Mouse (Mus musculus): ENCODE data around the gene Tnnc1.

Tnnc1 gene

DNA sequence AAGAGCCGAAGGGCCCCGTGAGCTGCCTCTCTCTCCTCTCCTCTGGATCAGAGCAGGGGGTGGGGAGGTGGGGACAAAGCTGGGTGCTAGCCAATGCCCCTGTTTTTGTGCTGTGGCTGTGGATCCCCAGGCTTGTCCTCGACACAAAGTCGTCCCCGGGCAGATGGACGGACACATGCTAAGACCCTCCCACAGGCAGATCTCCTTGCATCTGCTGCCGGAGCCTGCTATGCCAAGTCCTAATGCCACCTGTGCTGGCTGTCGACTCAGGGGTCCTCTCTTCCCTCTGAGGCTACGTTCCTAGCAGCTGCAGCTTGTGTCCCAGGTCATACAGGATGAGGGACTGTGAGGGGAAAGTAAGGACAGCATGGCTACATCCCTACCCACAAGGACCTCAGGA lies 41.3 kb upstream of the Tnnc1 start:
- H3K4me1 ChIP-seq (replicated peaks; ENCODE audit: low read depth, low read length) = peaks cover 50% of the 10 kb centered on the region
- H3K36me3 ChIP-seq (ENCODE audit: insufficient read depth, low read length) = peaks cover 19% of the 10 kb centered on the region
- peaks cover 12% of the 10 kb centered on the region for H3K27me3 ChIP-seq (ENCODE audit: insufficient read depth, low read length)
- no peak overlapping the region for H3K4me3 ChIP-seq (replicated peaks; ENCODE audit: low read length)
- no peaks in the 10 kb centered on the region for H3K9me3 ChIP-seq (ENCODE audit: low read length)
- TF ChIP-seq CTCF (conservative IDR thresholded peaks at IDR 0.05; ENCODE audit: low read length) (no peak), POU5F1 (IDR thresholded peaks at IDR 0.05; ENCODE audit: borderline replicate concordance, low read length) (no peak), NANOG (IDR thresholded peaks at IDR 0.05; ENCODE audit: borderline replicate concordance, low read length) (no peak)

DNA sequence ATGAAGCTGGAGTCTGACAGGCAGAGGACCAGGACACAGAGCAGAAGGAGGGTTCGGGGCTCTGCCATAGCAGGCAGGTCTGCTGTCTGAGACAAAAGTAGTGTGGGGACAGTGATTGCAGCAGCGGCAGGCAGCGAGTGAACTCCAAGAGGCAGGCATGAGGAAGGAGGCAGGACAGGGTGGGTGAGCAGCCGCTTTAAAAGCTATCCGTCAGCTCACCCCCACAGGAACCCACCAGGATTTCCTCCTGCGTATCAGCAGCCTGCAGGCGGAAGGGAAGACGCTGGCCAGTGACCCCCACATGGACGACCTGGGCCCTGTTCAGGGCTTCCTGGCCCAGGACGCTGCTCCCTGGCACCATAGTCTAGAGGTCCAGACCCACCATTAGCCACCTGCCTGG lies 39.7 kb upstream of the Tnnc1 start, which contains the start of gene Stab1:
Gene Stab1, minus strand, starts transcription at position 217 of the 400 bp plus-strand sequence.
- peaks cover 35% of the 10 kb centered on the region for H3K36me3 ChIP-seq (ENCODE audit: insufficient read depth, low read length)
- H3K4me1 ChIP-seq (replicated peaks; ENCODE audit: low read depth, low read length) = peaks cover 50% of the 10 kb centered on the region
- TF ChIP-seq NANOG (IDR thresholded peaks at IDR 0.05; ENCODE audit: borderline replicate concordance, low read length) (no peak), CTCF (conservative IDR thresholded peaks at IDR 0.05; ENCODE audit: low read length) (no peak), POU5F1 (IDR thresholded peaks at IDR 0.05; ENCODE audit: borderline replicate concordance, low read length) (no peak)
- H3K4me3 ChIP-seq (replicated peaks; ENCODE audit: low read length) = 0 out of 2 replicates have a peak within 1 kb of the TSS, but pooled peaks have one; percentile 23
- H3K9me3 ChIP-seq (ENCODE audit: low read length) = no peaks in the 10 kb centered on the region
- H3K27me3 ChIP-seq (ENCODE audit: insufficient read depth, low read length) = peaks cover 6% of the 10 kb centered on the region; the same call in 1 of the 2 replicates

- Histone ChIP-seq H3K9me3 (ENCODE audit: low read length) (no peaks in the 10 kb centered on the region), H3K4me1 (replicated peaks; ENCODE audit: low read depth, low read length) (peaks cover 51% of the 10 kb centered on the region), H3K27me3 (ENCODE audit: insufficient read depth, low read length) (peaks cover 6% of the 10 kb centered on the region; the same call in 1 of the 2 replicates), H3K4me3 (replicated peaks; ENCODE audit: low read length) (no peak overlapping the region), H3K36me3 (ENCODE audit: insufficient read depth, low read length) (peaks cover 46% of the 10 kb centered on the region)
- TF ChIP-seq NANOG (IDR thresholded peaks at IDR 0.05; ENCODE audit: borderline replicate concordance, low read length) = no peak
- TF ChIP-seq POU5F1 (IDR thresholded peaks at IDR 0.05; ENCODE audit: borderline replicate concordance, low read length) = no peak
- TF ChIP-seq CTCF (conservative IDR thresholded peaks at IDR 0.05; ENCODE audit: low read length) = no peak
Measured at GRCm38 (mm10) chr14:31169508-31169907, 38.6 kb upstream of the Tnnc1 start.

DNA sequence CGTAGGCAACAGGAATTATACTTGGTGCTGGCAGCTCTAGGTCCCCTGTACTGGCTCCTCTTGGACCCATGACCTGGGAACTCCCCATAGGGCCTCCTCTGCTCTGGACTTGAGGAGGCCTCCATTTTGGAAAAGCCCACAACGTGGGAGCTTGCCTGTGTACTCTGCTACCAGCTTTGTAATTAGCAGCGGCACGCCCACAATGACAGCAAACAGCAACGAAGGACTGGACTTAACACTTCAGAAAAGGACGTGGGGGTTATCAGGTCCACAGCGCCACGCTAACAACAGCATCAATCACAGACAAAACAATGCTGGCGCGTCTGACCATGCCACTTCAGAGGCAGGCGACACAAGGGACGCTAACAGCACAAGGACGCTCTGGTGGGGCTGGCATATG lies 37.1 kb upstream of the Tnnc1 start:
- H3K4me3 ChIP-seq (replicated peaks; ENCODE audit: low read length) = no peak overlapping the region
- H3K4me1 ChIP-seq (replicated peaks; ENCODE audit: low read depth, low read length) = peaks cover 62% of the 10 kb centered on the region
- peaks cover 61% of the 10 kb centered on the region for H3K36me3 ChIP-seq (ENCODE audit: insufficient read depth, low read length)
- no peaks in the 10 kb centered on the region for H3K9me3 ChIP-seq (ENCODE audit: low read length)
- H3K27me3 ChIP-seq (ENCODE audit: insufficient read depth, low read length) = peaks cover 6% of the 10 kb centered on the region; the same call in 1 of the 2 replicates
- TF ChIP-seq CTCF (conservative IDR thresholded peaks at IDR 0.05; ENCODE audit: low read length) = no peak
- TF ChIP-seq POU5F1 (IDR thresholded peaks at IDR 0.05; ENCODE audit: borderline replicate concordance, low read length) = no peak
- no peak for TF ChIP-seq NANOG (IDR thresholded peaks at IDR 0.05; ENCODE audit: borderline replicate concordance, low read length)

GRCm38 (mm10) chr14:31171386-31171785 lies 36.7 kb upstream of the Tnnc1 start:
- TF ChIP-seq NANOG (IDR thresholded peaks at IDR 0.05; ENCODE audit: borderline replicate concordance, low read length) (no peak), CTCF (conservative IDR thresholded peaks at IDR 0.05; ENCODE audit: low read length) (no peak), POU5F1 (IDR thresholded peaks at IDR 0.05; ENCODE audit: borderline replicate concordance, low read length) (no peak)
- H3K9me3 ChIP-seq (ENCODE audit: low read length) = no peaks in the 10 kb centered on the region
- H3K36me3 ChIP-seq (ENCODE audit: insufficient read depth, low read length) = peaks cover 65% of the 10 kb centered on the region

GRCm38 (mm10) chr14:31171821-31172220 lies 36.3 kb upstream of the Tnnc1 start:
- TF ChIP-seq NANOG (IDR thresholded peaks at IDR 0.05; ENCODE audit: borderline replicate concordance, low read length) (no peak), POU5F1 (IDR thresholded peaks at IDR 0.05; ENCODE audit: borderline replicate concordance, low read length) (no peak), CTCF (conservative IDR thresholded peaks at IDR 0.05; ENCODE audit: low read length) (no peak)
- Histone ChIP-seq H3K27me3 (ENCODE audit: insufficient read depth, low read length) (peaks cover 6% of the 10 kb centered on the region; the same call in 1 of the 2 replicates), H3K4me3 (replicated peaks; ENCODE audit: low read length) (no peak overlapping the region), H3K4me1 (replicated peaks; ENCODE audit: low read depth, low read length) (peaks cover 70% of the 10 kb centered on the region), H3K9me3 (ENCODE audit: low read length) (no peaks in the 10 kb centered on the region), H3K36me3 (ENCODE audit: insufficient read depth, low read length) (peaks cover 69% of the 10 kb centered on the region)

More at GRCm38 (mm10) chr14:31171386-31171785, 36.7 kb upstream of the Tnnc1 start:
- Histone ChIP-seq H3K4me1 (replicated peaks; ENCODE audit: low read depth, low read length) (peaks cover 66% of the 10 kb centered on the region), H3K27me3 (ENCODE audit: insufficient read depth, low read length) (peaks cover 6% of the 10 kb centered on the region; the same call in 1 of the 2 replicates), H3K4me3 (replicated peaks; ENCODE audit: low read length) (no peak overlapping the region)

DNA sequence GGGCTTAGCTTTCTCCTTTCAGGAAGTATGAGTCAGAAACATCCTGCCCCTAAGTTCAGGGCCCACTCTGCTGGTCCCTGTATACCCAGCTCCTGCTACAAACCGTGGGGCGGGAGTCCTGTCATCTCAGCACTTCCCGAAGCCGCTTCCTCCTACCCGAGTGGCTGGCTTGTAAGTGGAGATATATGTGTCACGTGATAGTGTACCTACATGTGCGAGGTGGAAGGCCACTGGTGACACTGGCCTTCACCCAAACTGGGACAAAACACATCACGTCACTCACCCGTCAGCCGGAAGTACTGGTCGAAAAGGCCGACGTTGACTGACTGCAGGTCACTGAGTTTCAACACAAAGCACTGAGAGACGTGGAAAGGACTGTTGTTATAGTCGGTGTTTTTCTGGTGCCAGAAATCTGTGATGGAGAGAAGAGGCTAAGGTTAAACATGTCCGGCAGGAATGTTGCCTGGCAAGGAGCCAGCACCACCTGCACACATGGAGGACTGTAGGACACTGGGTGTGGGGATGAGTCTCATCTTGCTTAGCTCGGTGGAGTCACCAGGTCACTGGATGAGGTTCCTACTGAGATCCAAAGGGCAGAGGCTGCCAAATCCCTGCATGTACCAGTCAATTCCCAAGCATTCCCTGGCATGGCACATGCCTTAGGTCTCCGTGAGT lies 35.2 kb upstream of the Tnnc1 start:
- H3K36me3 ChIP-seq (ENCODE audit: insufficient read depth, low read length) = peaks cover 80% of the 10 kb centered on the region
- no peak overlapping the region for H3K4me3 ChIP-seq (replicated peaks; ENCODE audit: low read length)
- no peaks in the 10 kb centered on the region for H3K9me3 ChIP-seq (ENCODE audit: low read length)
- no peak for TF ChIP-seq POU5F1 (IDR thresholded peaks at IDR 0.05; ENCODE audit: borderline replicate concordance, low read length)
- no peak for TF ChIP-seq NANOG (IDR thresholded peaks at IDR 0.05; ENCODE audit: borderline replicate concordance, low read length)
- no peak for TF ChIP-seq CTCF (conservative IDR thresholded peaks at IDR 0.05; ENCODE audit: low read length)
- no peaks in the 10 kb centered on the region; the same call in 1 of the 2 replicates for H3K27me3 ChIP-seq (ENCODE audit: insufficient read depth, low read length)
- H3K4me1 ChIP-seq (replicated peaks; ENCODE audit: low read depth, low read length) = peaks cover 81% of the 10 kb centered on the region

DNA sequence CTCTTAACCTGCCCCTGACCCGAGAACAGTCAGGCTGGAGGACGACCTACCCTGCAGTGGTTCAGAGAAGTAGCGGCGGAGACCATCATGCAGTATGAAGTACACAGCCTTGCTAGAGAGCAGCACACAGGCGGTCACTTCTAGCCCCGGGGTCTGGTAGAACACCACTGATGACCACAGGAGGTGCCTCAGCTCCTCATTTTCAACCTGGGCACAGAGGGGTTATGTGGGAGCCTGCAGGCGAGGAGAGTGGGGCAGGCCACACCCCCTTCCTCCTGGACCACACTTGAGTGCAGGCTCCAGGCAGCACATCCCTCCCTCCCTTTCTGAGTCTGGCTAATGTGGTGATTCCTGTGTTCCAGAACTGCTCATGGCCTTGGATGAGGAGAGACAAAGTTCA lies 34.6 kb upstream of the Tnnc1 start:
- peaks cover 84% of the 10 kb centered on the region for H3K36me3 ChIP-seq (ENCODE audit: insufficient read depth, low read length)
- H3K9me3 ChIP-seq (ENCODE audit: low read length) = no peaks in the 10 kb centered on the region
- no peak overlapping the region for H3K4me3 ChIP-seq (replicated peaks; ENCODE audit: low read length)
- no peaks in the 10 kb centered on the region for H3K27me3 ChIP-seq (ENCODE audit: insufficient read depth, low read length)
- peaks cover 78% of the 10 kb centered on the region for H3K4me1 ChIP-seq (replicated peaks; ENCODE audit: low read depth, low read length)
- TF ChIP-seq CTCF (conservative IDR thresholded peaks at IDR 0.05; ENCODE audit: low read length) (no peak), POU5F1 (IDR thresholded peaks at IDR 0.05; ENCODE audit: borderline replicate concordance, low read length) (no peak)
